Mouse (Mus musculus) intestine, embryonic 15.5 days (tissue): ENCODE data around the gene Ewsr1. TPM values are rescaled to one million over a fixed set of nuclear protein-coding genes. Genes with fewer than 3 reads are reported as not detected.

Experiments used
- ATAC-seq: fragments of 200-750 bp; cut with Nextera tagmentation; 2 replicates; pipeline ENCODE4 v1.8.0; 2017; ENCODE audit warnings: moderate TSS enrichment, moderate library complexity
- H3K27ac ChIP-seq: fragments of 300-500 bp; sonication (generic); 2 replicates; pipeline ENCODE4 v1.5.1; 2015; ENCODE audit warnings: mild to moderate bottlenecking, inconsistent platforms
- H3K27me3 ChIP-seq: fragments of 300-500 bp; sonication (generic); replicated peaks from 2 replicates; pipeline ENCODE4 v1.6.1; 2015; ENCODE audit warnings: inconsistent platforms
- H3K36me3 ChIP-seq: fragments of 300-500 bp; sonication (generic); 2 replicates; pipeline ENCODE4 v1.6.1; 2015; ENCODE audit warnings: inconsistent platforms
- H3K4me1 ChIP-seq: fragments of 300-500 bp; sonication (generic); replicated peaks from 2 replicates; pipeline ENCODE4 v1.6.1; 2015; ENCODE audit warnings: inconsistent platforms
- H3K4me2 ChIP-seq: fragments of 300-500 bp; sonication (generic); replicated peaks from 2 replicates; pipeline ENCODE4 v1.6.1; 2015; ENCODE audit warnings: mild to moderate bottlenecking, inconsistent platforms
- H3K4me3 ChIP-seq: fragments of 300-500 bp; sonication (generic); replicated peaks from 2 replicates; pipeline ENCODE4 v1.5.1; 2015; ENCODE audit warnings: inconsistent platforms
- H3K9ac ChIP-seq: fragments of 300-500 bp; sonication (generic); 2 replicates; pipeline ENCODE4 v1.6.1; 2015; ENCODE audit warnings: inconsistent platforms
- H3K9me3 ChIP-seq: fragments of 300-500 bp; sonication (generic); 2 replicates; pipeline ENCODE4 v1.6.1; 2016; ENCODE audit warnings: inconsistent platforms
- WGBS: fragments of 180-500 bp; shearing (Covaris S2); methylation state at CpG from one replicate; pipeline ENCODE4 v1.1.7; 2015; 5-methylcytosine and 5-hydroxymethylcytosine counted together
- polyA plus RNA-seq: library from polyadenylated mRNA; unstranded; fragments of >200 nt; fragmentation: Nextera tagmentation; extraction: Ambion mirVana; gene quantifications from 2 replicates; pipeline ENCODE4 v1.2.1, GENCODE M21; 2015

Ewsr1 gene
- polyA plus RNA-seq, 1 experiment from 2014 or later = 571 TPM

DNA sequence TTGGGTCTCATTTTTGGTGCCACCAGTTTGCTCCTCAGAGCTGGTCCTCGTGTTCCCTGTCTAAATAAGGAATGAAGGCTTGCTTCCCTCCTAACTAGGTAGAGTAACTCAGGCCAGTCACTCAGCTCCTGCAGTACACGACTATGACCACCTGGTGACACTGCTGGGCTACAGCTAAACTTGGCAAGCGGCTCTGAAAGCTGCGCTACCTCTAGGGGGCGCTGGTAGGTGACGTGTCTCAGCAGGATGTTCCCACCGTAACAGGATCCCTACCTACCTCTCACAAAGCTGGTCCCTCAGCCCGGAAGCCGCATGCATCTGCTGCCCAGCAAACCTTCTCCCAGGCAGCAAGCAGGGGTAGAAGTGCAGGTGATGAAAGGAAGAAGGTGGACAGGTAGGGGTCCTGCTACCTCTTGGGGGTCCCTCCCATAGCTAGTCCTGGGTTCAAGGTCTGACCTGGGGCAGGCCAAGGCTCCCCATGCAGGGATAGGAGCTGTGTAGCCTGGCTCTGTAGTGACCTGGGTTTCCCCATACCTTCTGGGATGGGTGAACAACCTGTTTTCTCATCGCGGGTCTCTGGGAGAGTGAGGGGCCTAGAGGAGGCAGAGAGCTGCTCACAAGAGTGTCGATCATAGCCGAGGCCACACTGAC lies 16.0 kb upstream of the Ewsr1 start:
- peaks cover 3% of the 10 kb centered on the region; the same call in 1 of the 2 replicates for H3K4me1 ChIP-seq

DNA sequence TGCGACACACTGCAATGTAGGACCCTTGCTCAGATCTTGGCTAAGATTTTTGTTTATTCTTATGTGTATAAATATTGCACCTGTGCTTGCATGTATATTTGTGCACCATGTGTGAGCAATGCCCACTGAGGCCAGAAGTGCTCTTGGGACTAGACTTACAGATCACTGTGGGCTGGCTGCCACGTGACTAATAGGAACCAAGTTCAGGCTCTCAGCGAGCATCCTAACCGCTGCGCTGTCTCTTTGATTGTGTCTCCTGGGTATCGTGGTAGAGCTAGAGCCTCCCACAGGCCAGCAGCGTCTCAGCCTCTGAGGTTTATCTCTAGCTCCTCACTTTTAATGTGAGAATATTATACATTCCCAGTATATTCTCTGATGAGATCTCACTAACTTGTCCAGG lies 14.6 kb upstream of the Ewsr1 start:
- no peaks in the 10 kb centered on the region for H3K4me1 ChIP-seq
- H3K9ac ChIP-seq = no peak overlapping the region
- no peak overlapping the region for H3K27ac ChIP-seq
- no peak overlapping the region for H3K4me3 ChIP-seq
- ATAC-seq = no peak
- no peaks in the 10 kb centered on the region for H3K36me3 ChIP-seq
- H3K9me3 ChIP-seq = no peaks in the 10 kb centered on the region
- H3K27me3 ChIP-seq = no peaks in the 10 kb centered on the region
- no peak overlapping the region for H3K4me2 ChIP-seq
- 83% methylated on average over 7 of the region's 7 CpGs for WGBS

More for the DNA sequence above, 16.0 kb upstream of the Ewsr1 start:
- Histone ChIP-seq H3K27me3 (no peaks in the 10 kb centered on the region), H3K27ac (no peak overlapping the region), H3K4me3 (no peak overlapping the region), H3K9ac (no peak overlapping the region), H3K36me3 (no peaks in the 10 kb centered on the region), H3K4me2 (no peak overlapping the region), H3K9me3 (no peaks in the 10 kb centered on the region)
- peak; percentile 57 for ATAC-seq
- 24% methylated on average over 13 of the region's 13 CpGs for WGBS

DNA sequence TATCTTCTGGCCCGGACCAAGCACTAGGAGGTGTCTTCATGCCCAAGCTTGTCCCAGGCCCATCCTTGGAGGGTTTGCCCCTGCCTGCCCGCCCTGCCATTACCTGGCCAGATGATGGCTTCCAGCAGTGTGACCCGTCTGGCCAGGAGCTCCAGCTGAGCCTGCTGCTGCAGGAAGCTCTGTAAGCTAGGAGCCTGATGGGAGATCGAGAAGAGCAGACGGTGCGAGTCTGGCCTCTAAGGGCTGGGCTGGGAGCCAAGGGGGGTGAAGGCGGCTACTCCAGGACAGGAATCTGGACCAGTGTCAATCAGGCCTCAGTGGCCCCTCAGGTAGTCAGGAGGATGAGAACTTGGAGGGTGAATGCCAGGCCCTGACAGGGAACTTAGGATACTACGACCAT lies 10.4 kb upstream of the Ewsr1 start:
- no peaks in the 10 kb centered on the region for H3K27me3 ChIP-seq
- no peak for ATAC-seq
- no peaks in the 10 kb centered on the region for H3K9me3 ChIP-seq
- no peak overlapping the region for H3K9ac ChIP-seq
- H3K4me1 ChIP-seq = no peaks in the 10 kb centered on the region
- H3K4me3 ChIP-seq = no peak overlapping the region
- WGBS = 67% methylated on average over 8 of the region's 8 CpGs
- H3K36me3 ChIP-seq = peaks cover 4% of the 10 kb centered on the region; the same call in 1 of the 2 replicates
- H3K4me2 ChIP-seq = no peak overlapping the region
- H3K27ac ChIP-seq = no peak overlapping the region

DNA sequence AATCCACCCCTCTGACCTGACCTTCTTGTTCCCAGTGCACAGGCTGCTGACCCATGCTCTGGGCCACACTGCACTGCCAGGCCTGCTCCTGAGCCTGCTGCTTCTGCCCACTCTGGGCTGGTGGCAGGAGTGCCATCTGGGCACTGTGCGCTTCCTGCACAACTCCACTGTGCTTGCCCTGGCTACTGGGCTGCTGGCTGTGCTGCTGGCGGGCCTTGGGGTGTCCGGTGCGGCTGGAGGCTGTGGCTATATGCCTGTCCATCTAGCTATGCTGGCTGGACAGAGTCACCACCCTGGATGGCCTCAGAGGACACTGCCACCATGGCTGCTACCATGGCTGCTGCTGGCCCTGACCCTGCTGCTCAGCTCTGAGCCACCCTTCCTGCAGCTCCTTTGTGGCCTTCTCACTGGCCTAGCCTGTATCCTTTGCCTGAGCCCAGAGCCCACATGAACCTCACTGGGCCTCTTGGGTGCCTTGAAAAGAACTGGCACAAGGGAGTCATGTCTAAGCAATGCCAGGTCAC lies 5.0 kb upstream of the Ewsr1 start:
- H3K9me3 ChIP-seq = no peaks in the 10 kb centered on the region
- no peak overlapping the region for H3K27ac ChIP-seq
- no peak for ATAC-seq
- WGBS = 92% methylated on average over 4 of the region's 4 CpGs
- no peak overlapping the region for H3K9ac ChIP-seq
- H3K4me3 ChIP-seq = no peak overlapping the region
- H3K4me1 ChIP-seq = peaks cover 13% of the 10 kb centered on the region; the same call in 1 of the 2 replicates
- peaks cover 9% of the 10 kb centered on the region for H3K36me3 ChIP-seq
- H3K27me3 ChIP-seq = no peaks in the 10 kb centered on the region
- no peak overlapping the region for H3K4me2 ChIP-seq

DNA sequence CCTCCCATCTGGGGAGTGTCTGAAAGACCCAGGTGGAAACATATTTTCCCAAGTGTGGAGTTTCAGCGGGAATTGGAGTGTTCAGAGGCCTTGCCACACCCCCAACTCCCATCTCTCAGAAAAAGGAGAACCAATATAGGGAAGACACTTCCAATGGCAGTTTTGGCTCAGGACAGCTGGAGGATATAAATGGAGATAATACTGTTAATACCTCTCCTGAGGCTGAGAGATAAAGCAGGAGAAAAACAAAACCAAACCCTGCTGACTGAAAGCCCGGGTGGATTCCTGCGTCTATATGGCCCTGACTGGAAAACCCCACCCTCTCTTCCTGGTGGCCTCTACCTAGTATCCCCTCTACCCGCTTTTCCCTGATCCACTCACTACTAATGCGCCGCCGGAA lies 3.3 kb upstream of the Ewsr1 start:
- Histone ChIP-seq H3K4me2 (no peak overlapping the region), H3K9me3 (no peaks in the 10 kb centered on the region), H3K9ac (no peak overlapping the region), H3K36me3 (peaks cover 9% of the 10 kb centered on the region), H3K27me3 (no peaks in the 10 kb centered on the region), H3K27ac (no peak overlapping the region), H3K4me1 (peaks cover 13% of the 10 kb centered on the region; the same call in 1 of the 2 replicates), H3K4me3 (no peak overlapping the region)
- ATAC-seq = no peak
- 89% methylated on average over 7 of the region's 7 CpGs for WGBS

DNA sequence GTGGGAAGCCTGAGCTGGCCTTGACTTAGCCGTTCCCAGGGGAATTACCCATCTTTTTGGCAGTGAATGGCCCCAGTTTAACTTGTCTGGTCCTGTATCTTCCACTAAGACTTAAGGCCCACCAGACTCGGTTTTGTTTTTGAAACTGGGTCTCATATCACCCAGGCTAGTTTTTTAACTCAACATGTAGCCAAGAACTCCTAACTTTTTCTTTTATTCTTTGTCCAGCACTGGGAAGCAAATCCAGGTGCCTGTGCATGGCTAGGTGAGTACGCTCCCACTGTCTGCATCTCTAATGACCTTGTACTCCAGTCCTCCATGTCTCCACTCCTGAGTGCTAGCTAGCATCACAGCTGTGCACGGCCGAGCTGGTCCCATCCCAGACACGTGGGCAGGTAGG lies 2.6 kb upstream of the Ewsr1 start:
- Histone ChIP-seq H3K36me3 (peaks cover 9% of the 10 kb centered on the region), H3K9ac (peak overlapping the region; percentile 99; the same call in 1 of the 2 replicates), H3K4me1 (peaks cover 15% of the 10 kb centered on the region), H3K27me3 (no peaks in the 10 kb centered on the region), H3K4me3 (no peak overlapping the region), H3K4me2 (peak overlapping the region; percentile 81; the same call in 1 of the 2 replicates), H3K27ac (0 out of 2 replicates have a peak overlapping the region, but pooled peaks have one; percentile 32), H3K9me3 (no peaks in the 10 kb centered on the region)
- ATAC-seq = no peak
- 78% methylated on average over 6 of the region's 6 CpGs for WGBS

DNA sequence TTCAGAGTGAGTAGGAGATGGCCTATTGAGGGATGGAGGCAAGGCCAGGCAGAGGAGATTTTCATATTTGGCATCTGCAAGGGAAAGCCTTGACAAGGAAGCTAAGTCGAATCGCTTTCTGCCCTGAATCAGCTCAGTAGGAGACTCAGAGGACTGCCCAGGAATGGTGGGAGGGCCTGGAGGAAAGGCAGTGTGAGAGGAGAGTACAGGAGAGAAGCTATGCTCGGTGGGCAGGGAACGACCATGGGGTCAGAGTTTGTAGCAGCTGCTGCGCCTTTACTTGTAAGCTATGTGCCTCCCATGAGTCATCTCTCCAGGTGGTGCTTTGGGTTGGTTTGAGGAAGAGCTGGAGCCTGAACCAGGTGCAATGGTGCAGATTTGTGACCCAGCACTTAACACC lies 1.7 kb upstream of the Ewsr1 start:
- H3K4me2 ChIP-seq = peak overlapping the region; percentile 81
- ATAC-seq = no peak
- H3K27ac ChIP-seq = no peak overlapping the region
- no peaks in the 10 kb centered on the region for H3K27me3 ChIP-seq
- H3K9me3 ChIP-seq = no peaks in the 10 kb centered on the region
- WGBS = 38% methylated on average over 5 of the region's 5 CpGs
- peaks cover 9% of the 10 kb centered on the region for H3K36me3 ChIP-seq
- H3K9ac ChIP-seq = peak overlapping the region; percentile 99; the same call in 1 of the 2 replicates
- H3K4me3 ChIP-seq = peak overlapping the region; percentile 99; the same call in 1 of the 2 replicates
- peaks cover 22% of the 10 kb centered on the region for H3K4me1 ChIP-seq

DNA sequence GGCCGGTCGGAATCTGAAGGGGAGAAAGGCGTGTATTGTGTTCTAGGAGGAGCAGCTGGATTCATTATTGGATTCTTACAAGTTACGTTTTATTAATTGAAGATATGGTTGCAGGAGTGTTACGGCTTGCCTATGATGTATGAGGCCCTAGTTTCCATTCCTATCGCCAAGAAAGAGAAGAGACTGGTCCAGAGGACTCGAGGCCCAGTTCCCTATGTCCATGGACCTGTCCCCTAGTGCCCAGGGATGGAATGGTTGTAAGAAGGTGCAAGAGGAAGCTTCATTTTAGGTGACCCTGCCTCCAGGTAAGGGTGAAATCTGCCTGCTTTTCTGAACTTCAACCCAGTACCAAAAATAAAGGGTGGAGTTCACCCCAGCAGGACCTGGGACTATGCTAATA lies 1.2 kb upstream of the Ewsr1 start:
- Histone ChIP-seq H3K9me3 (no peaks in the 10 kb centered on the region), H3K27me3 (no peaks in the 10 kb centered on the region), H3K27ac (peak overlapping the region; percentile 96), H3K36me3 (peaks cover 6% of the 10 kb centered on the region), H3K4me3 (peak overlapping the region; percentile 99), H3K4me1 (peaks cover 23% of the 10 kb centered on the region), H3K4me2 (peak overlapping the region; percentile 81), H3K9ac (peak overlapping the region; percentile 99)
- ATAC-seq = no peak
- 2% methylated on average over 7 of the region's 7 CpGs for WGBS

DNA sequence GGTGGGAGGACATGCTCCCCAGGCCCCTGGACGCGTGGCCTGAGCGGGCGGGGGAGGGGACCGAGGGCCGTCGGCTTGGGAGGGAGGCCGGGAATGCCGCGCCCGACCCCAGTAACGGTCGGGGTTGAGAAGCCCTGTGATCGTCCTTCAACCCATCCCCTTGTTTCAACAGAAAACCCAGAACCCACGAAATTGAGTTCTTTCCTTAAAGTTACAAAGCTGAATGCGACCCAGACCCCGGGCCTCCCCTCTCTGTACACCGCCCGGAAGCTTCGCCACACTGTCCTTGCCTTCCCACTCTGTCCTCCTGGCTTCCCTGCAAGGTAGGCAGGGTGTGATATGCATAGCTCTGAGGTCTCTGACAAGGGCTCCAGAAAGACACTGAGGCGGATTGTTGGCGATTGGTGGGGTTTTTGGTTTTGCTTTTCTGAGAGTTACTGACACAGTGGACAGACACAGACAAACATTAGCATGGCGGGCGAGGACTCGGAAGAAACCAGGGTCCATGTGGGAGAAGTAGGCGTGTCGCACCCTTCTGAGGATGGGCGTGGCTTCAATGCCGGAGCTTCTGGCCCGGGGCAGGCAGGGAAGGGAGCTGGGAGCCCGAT lies 614 bp upstream of the Ewsr1 start:
- Histone ChIP-seq H3K9me3 (no peaks in the 10 kb centered on the region), H3K27ac (peak overlapping the region; percentile 96), H3K36me3 (peaks cover 6% of the 10 kb centered on the region), H3K4me3 (peak overlapping the region; percentile 99), H3K27me3 (no peaks in the 10 kb centered on the region), H3K4me2 (peak overlapping the region; percentile 81), H3K9ac (peak overlapping the region; percentile 99), H3K4me1 (peaks cover 23% of the 10 kb centered on the region)
- WGBS = under 1% methylated on average over 31 of the region's 31 CpGs
- ATAC-seq = peak; percentile 82

DNA sequence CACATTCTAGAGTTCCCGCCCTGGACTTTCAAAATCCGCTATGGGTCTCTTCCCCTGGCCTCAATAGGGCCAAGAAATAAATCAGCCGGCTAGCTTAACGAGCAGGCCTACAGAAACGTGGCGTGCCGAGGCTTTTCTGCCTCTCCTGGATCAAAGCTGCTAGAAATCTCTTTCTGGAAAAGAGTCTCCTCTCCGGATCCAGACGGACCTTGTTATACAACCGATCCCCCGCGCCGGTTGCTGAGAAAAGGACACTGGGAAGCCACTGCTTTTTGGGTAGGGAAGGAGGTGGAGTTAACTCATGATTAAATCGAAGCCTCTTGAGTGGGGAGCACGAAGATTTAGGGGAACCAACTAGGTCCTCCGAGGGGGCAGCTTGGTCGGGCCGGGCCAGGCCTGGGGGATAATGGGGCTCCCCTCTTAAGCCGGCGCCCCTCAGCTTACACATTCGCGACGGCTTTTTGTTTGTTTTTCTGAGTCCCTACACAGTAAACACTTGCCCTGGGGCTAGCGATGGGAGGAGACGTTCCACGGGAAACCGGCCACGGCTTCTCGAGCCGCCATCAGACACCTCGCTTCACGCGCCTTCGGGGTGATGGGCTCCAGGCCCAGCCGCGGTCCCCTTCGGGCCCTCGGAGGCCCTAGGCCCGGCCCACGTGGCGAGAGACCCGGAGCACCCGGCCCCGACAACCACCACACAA lies 881 bp downstream of the Ewsr1 start:
- Histone ChIP-seq H3K27me3 (no peaks in the 10 kb centered on the region), H3K4me2 (peak overlapping the region; percentile 74), H3K9ac (peak overlapping the region; percentile 99), H3K4me3 (peak overlapping the region; percentile 99), H3K9me3 (no peaks in the 10 kb centered on the region), H3K36me3 (no peaks in the 10 kb centered on the region), H3K4me1 (peaks cover 23% of the 10 kb centered on the region), H3K27ac (peak overlapping the region; percentile 96)
- under 1% methylated on average over 44 of the region's 44 CpGs for WGBS
- ATAC-seq = no peak

DNA sequence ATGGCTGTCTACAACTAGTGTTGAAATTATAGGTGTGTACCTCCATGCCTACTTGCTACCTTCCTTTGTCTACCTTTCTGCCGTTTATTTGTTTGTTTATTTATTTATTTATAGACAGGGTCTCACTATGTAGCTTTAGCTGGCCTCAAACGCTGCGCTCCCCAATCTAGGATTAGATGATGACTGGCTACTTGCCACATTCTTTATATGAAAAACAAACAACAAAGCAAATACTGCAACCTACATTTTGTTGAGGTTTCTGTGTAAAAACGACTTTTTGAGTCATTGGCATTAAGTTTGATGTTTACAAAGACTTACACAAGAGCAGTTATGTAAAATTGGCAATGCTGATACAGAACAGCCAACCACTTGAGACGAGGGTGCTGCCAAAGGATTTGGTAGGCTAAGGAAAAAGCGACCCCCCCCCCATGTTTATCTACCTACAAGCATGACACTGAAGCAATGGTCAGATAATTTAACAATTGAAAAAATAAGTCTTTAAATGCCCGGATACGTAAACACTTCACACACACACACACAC lies 2.5 kb downstream of the Ewsr1 start:
- no peak overlapping the region for H3K9ac ChIP-seq
- ATAC-seq = no peak
- no peaks in the 10 kb centered on the region for H3K9me3 ChIP-seq
- H3K4me2 ChIP-seq = peak overlapping the region; percentile 74
- H3K4me3 ChIP-seq = peak overlapping the region; percentile 99
- WGBS = 55% methylated on average over 8 of the region's 8 CpGs
- H3K4me1 ChIP-seq = peaks cover 25% of the 10 kb centered on the region
- no peak overlapping the region for H3K27ac ChIP-seq
- H3K27me3 ChIP-seq = no peaks in the 10 kb centered on the region
- H3K36me3 ChIP-seq = peaks cover 2% of the 10 kb centered on the region; the same call in 1 of the 2 replicates

DNA sequence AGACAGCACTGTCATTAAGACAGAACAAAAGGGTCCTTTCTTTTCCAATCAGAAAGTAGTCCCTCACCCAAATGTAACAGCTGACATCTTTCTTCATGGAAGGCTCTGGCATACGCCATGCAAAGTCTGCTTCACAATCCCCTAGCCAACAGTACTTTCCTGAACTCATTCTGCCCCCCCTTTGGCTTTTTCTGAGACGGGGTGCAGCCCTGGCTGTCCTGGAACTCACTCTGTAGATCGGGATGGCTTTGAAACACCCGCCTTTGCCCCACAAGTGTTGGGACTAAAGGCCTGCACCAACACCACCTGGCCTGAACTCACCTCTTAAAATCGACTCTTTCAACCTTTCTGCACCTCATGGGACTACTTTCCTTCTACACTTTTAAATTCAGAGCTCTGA lies 3.2 kb downstream of the Ewsr1 start:
- no peak overlapping the region for H3K4me3 ChIP-seq
- H3K4me1 ChIP-seq = peaks cover 19% of the 10 kb centered on the region
- H3K27ac ChIP-seq = no peak overlapping the region
- peak overlapping the region; percentile 12; the same call in 1 of the 2 replicates for H3K4me2 ChIP-seq
- 78% methylated on average over 5 of the region's 5 CpGs for WGBS
- no peaks in the 10 kb centered on the region for H3K9me3 ChIP-seq
- no peaks in the 10 kb centered on the region for H3K27me3 ChIP-seq
- ATAC-seq = no peak
- peaks cover 2% of the 10 kb centered on the region; the same call in 1 of the 2 replicates for H3K36me3 ChIP-seq
- H3K9ac ChIP-seq = no peak overlapping the region
